Mouse (Mus musculus) heart, adult 8-10 months (tissue): ENCODE data around the gene Pigg. TPM values are rescaled to one million over a fixed set of nuclear protein-coding genes. Genes with fewer than 3 reads are reported as not detected.
A peak's percentile ranks its signal among the peaks of the same experiment; 100 is the strongest.

ENCODE experiments used
- DNase-seq: peaks from one replicate; pipeline ENCODE4 v3.0.0; 2022; ENCODE audit warnings: low spot score
- total RNA-seq, 4 experiments: library from RNA; stranded (reverse); gene quantifications; 2 replicates each; pipeline ENCODE4 v1.2.4; 2022

Gene Pigg
- total RNA-seq, 4 experiments from 2014 or later: 10.4 to 12.9 (median 12.2) TPM

DNA sequence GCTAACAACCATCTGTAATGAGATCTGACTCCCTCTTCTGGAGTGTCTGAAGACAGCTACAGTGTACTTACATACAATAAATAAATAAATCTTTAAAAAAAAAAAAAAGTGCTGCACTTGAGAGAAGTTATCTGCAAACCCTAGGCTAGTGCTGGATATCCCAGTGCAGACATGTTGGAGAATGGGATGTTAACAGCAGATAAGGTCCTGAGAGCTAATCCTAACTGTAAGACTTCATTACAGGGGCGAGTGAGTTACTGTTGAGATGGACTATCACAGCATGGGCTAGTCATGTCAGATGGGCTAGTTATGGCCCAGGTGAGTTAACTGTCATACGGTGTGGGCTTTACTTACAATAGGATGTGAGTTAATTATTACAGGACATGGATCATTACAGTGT is 41.6 kb downstream of the Pigg start:
- DNase-seq: no peak

- no peak for DNase-seq
Observed at GRCm38 (mm10) chr5:108357862-108358261, 45.5 kb downstream of the Pigg start.

GRCm38 (mm10) chr5:108359491-108359890 is 47.1 kb downstream of the Pigg start:
- DNase-seq: no peak

- no peak for DNase-seq
Observed at GRCm38 (mm10) chr5:108360211-108360610, 47.8 kb downstream of the Pigg start.

DNA sequence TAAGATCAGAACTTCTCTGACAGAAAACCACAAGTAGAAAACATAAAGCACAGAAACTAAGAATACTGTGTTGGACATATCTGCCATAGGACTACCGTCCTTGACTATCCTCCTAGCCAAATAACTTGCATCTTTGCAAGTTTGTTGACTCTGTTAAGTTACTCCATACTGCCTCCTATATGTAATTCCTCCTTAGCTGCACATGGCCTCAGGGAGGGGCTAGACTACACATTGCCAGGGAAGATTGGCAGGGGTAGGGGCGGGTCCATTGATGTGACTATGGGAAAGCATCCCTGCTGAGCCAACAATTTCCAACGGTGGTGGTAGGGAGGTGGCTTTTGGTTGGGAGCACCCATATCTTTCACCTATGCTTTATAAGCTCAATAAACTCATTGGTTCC is 49.9 kb downstream of the Pigg start:
- no peak for DNase-seq

- no peak for DNase-seq
Observed at GRCm38 (mm10) chr5:108366328-108366983, 54.0 kb downstream of the Pigg start.

GRCm38 (mm10) chr5:108366984-108367841 is 54.8 kb downstream of the Pigg start:
- DNase-seq: peak; percentile 26

- no peak for DNase-seq
Observed at GRCm38 (mm10) chr5:108367871-108368332, 55.5 kb downstream of the Pigg start, which contains the start of gene Gm42517. TSS of gene Gm42517 (minus strand) at chr5:108367922.

- no peak for DNase-seq
Observed at GRCm38 (mm10) chr5:108368446-108368845, 56.0 kb downstream of the Pigg start.

- DNase-seq: peak; percentile 13
Observed at GRCm38 (mm10) chr5:108368851-108369621, 56.6 kb downstream of the Pigg start.

GRCm38 (mm10) chr5:108369964-108370363 is 57.6 kb downstream of the Pigg start:
- DNase-seq: no peak

- no peak for DNase-seq
Observed at GRCm38 (mm10) chr5:108374079-108374478, 61.7 kb downstream of the Pigg start.

- no peak for DNase-seq
Observed at GRCm38 (mm10) chr5:108376059-108376458, 63.6 kb downstream of the Pigg start.

GRCm38 (mm10) chr5:108378346-108378745 is 65.9 kb downstream of the Pigg start:
- DNase-seq: no peak

- no peak for DNase-seq
Observed at GRCm38 (mm10) chr5:108385632-108386031, 73.2 kb downstream of the Pigg start.

DNA sequence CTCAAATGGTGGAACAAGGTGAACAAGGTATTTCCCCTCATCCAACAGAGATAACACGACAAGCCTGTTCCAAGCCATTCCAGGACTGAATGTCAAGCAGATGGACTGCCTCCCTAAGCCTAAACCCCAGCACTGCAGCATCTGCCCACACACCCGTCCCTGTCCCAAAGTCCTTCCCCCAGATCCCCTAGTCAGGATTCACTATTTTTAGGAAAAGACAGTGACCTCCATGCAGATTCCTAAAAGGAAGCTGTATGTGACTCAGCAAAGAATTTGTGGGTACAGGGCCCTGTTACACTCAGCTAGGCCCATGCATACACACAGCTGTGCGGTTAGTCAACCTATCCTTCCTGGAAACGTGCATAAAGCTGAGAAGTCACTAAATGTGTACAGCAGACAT is 74.0 kb downstream of the Pigg start:
- no peak for DNase-seq

DNA sequence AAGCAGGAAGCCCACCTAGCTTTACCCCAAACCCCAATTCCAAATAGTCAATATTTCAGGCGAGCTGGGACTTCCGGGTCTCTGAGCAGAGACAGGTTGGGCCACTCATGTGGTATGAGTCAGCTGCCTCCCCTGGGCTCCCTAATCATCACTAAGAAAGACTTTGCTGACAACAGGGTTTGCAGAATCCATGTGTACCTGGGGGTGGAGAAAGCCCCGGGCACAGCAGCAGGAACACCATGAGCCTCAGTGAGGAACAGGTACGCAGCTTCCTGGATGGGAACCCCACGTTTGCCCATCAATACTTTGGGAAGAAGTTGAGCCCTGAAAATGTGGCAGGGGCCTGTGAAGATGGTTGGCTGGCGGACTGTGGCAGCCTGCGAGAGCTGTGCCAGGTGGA is 75.8 kb downstream of the Pigg start, which contains the start of gene Pde6b:
Gene Pde6b, plus strand, starts transcription at position 191 of the 400 bp plus-strand sequence.
- DNase-seq: no peak

DNA sequence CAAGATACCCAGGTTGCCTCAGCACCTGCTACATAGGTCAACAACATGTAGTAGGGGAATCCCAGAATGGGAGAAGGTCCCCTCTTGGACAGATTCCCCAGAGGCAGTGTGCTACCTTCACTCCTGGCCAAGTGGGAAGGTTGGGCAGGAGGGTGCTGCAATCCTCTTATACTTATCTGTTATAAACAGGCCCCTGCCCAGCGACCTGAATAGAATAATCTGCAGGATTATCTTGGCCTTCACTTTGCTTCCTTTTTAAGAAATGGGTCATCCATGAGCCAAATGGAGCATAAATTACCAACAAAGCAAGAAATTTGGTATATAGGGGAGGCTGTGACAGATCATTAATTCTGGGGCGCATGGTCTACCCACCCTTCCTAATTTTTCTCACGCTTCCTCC is 77.3 kb downstream of the Pigg start:
- no peak for DNase-seq
